Mouse (Mus musculus) neutrophil, adult 65 days (primary cell): Measurements from ENCODE around the gene Cmbl. TPM values are rescaled to one million over a fixed set of nuclear protein-coding genes. Genes with fewer than 3 reads are reported as not detected.

ENCODE experiments used
- total RNA-seq: library from RNA; stranded (reverse); gene quantifications from 2 replicates; pipeline ENCODE4 v1.2.4, GENCODE M21; 2023

Cmbl gene
- total RNA-seq, result not detected in 2 replicates

GRCm38 (mm10) chr15:31565184-31565583 lies at the start of gene Cmbl:
Cmbl (plus strand) TSS chr15:31565389.

DNA sequence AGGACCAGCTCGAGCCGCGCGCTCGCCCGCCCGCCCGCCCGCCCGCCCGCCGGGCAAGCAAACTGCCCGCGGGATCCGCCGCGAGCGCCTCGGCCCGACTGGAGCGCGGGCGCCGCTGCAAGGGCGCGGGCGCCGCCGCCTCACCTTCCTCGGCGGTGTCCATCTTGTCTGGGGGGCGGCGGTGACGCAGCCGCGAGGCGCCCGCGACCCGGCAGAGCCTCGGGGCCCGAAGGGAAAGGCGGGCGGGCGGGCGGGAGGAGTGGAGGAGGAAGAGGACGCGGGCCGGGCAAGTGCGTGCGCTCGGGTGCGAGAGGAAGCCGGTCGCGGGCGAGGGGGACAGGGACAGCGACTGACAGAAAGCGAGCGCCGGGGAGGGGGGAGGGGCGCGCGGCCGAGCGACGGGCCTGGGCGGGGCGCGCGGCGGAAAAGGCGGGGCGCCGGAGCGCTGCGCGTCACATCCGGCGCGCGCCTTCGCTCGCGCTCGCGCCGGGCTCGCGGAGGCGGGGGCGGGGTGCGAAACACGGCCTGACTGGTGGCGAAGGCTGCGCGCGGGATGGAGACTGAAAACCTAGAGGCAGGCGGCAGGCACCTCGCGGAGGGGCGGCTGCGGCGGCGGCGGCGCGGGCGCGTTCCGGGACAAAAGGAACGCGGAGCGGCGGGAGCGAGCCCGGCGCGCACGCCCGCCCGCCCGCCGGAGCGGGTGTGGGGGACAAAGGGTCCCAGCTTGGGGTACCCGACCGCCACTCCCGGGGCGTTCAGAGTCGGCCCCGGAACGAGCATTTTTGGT lies 34.3 kb upstream of the Cmbl start, which contains the start of gene March6:
TSS of gene March6 (minus strand) at position 395 of the 787 bp plus-strand sequence.

DNA sequence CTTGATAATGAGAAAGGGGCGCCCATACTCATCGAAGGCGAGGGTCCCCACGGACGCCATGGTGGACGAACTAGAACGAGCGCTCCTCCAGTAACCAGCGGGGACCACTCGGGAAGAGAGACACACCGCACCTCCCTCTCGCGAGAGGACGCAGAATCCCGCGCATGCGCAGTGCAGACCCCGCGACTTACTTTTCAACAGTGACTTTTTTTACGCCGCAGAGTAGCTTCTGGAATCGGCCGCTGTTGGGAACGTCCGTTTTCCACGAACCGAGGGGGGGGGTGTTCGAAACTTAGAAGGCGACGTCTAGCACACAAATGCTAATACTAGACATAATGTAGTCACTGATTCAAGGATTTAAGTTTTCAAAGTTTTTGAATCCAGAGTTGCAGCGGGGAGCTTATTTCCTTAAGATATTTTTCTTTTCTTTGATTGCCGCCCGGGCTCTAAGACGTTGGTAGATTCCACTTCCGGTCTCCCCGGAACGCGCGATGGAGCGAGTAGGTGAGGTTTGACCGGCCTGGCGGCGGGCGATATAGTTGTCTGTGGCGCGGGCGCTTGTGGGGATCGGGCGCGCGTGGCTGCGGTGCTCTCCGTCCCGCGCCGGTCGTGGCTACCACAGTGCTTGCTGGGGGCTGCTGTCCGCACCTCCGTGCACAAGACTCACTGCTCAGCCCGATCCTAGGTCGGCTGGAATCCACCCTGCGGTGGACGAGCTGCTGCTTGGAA lies 36.6 kb downstream of the Cmbl start, which contains the start of the genes Cct5 and Fam173b:
TSS of gene Cct5 (minus strand) at position 159 of the 729 bp plus-strand sequence.
TSS of gene Fam173b (plus strand) at position 207 of the 729 bp plus-strand sequence.

Other genes starting within 250 kb of the Cmbl start
- gene Ankrd33b, start 197.7 kb upstream of the Cmbl start, total RNA-seq, result 77.5 and 119 TPM in 2 replicates
- 1.0 and 1.4 TPM in 2 replicates for gene Ropn1l, start 111.7 kb upstream of the Cmbl start, total RNA-seq
- gene March6, start 34.3 kb upstream of the Cmbl start, total RNA-seq, result 47.5 and 60.5 TPM in 2 replicates
- 93.1 and 93.7 TPM in 2 replicates for gene Cct5, start 36.4 kb downstream of the Cmbl start, total RNA-seq
- 4.7 and 5.9 TPM in 2 replicates for gene Fam173b, start 36.5 kb downstream of the Cmbl start, total RNA-seq